In genomic region chr7:112868551-112869465, GRCm38 (mm10) we compare ENCODE assay signal across 8 mouse cellular contexts.
DNase-seq lines count a peak whose midpoint lies in the region; ATAC-seq and TF ChIP-seq lines count a peak whose summit lies in the region.

No protein-coding gene starts in this region.

- H3K9ac ChIP-seq in hindbrain, embryonic 11.5 days (ENCODE audit: low read depth, low read length): no peak overlapping the region
- H3K9ac ChIP-seq in midbrain, embryonic 13.5 days (replicated peaks): no peak overlapping the region

- H3K4me3 ChIP-seq in bone marrow, adult 2 months (replicated peaks; ENCODE audit: control insufficient read depth, low read depth, low read length): no peak overlapping the region
- no peak overlapping the region for H3K4me3 ChIP-seq in hindbrain, embryonic 11.5 days (ENCODE audit: low read depth, low read length)
- H3K4me3 ChIP-seq in left cerebral cortex, adult 2 months: no peak overlapping the region
- H3K4me3 ChIP-seq in midbrain, embryonic 13.5 days (replicated peaks): no peak overlapping the region

- H3K27me3 ChIP-seq in hindbrain, embryonic 11.5 days (ENCODE audit: control insufficient read depth, insufficient read depth, low read length): no peaks in the 10 kb centered on the region
- no peaks in the 10 kb centered on the region for H3K27me3 ChIP-seq in midbrain, embryonic 13.5 days

- peak; percentile 30; the same call in 1 of the 2 replicates for TF ChIP-seq CTCF in bone marrow, adult 2 months (IDR thresholded peaks at IDR 0.05; ENCODE audit: control insufficient read depth, insufficient read depth, low read length)
- peak; percentile 71 for TF ChIP-seq CTCF in left cerebral cortex, adult 2 months (IDR thresholded peaks at IDR 0.05)

- WGBS in bone marrow, adult 2 months: 41% methylated on average over 7 of the region's 8 CpGs
- 48% methylated on average over 8 of the region's 8 CpGs for WGBS in hindbrain, embryonic 11.5 days
- 60% methylated on average over 7 of the region's 8 CpGs for WGBS in midbrain, embryonic 13.5 days

- no peaks in the 10 kb centered on the region for H3K4me1 ChIP-seq in bone marrow, adult 2 months (ENCODE audit: control insufficient read depth, insufficient read depth, low read length)
- no peaks in the 10 kb centered on the region for H3K4me1 ChIP-seq in hindbrain, embryonic 11.5 days (replicated peaks; ENCODE audit: control insufficient read depth, insufficient read depth, low read length)
- H3K4me1 ChIP-seq in midbrain, embryonic 13.5 days (replicated peaks): peaks cover 8% of the 10 kb centered on the region

- TF ChIP-seq POLR2A in bone marrow, adult 2 months (IDR thresholded peaks at IDR 0.05; ENCODE audit: borderline replicate concordance, control insufficient read depth, low read depth, low read length): no peak

- H3K4me2 ChIP-seq in hindbrain, embryonic 11.5 days (replicated peaks; ENCODE audit: low read depth, low read length): no peak overlapping the region
- no peak overlapping the region for H3K4me2 ChIP-seq in midbrain, embryonic 13.5 days (replicated peaks)

- 0 out of 2 replicates have a peak, but pooled peaks have one; percentile 51 for ATAC-seq in erythroblast, adult 5-6 weeks (replicated peaks; ENCODE audit: low FRiP score, poor library complexity, severe bottlenecking)
- ATAC-seq in hindbrain, embryonic 11.5 days (ENCODE audit: low FRiP score): no peak
- peak; percentile 61; the same call in 1 of the 2 replicates for ATAC-seq in midbrain, embryonic 13.5 days

- no peak overlapping the region for H3K27ac ChIP-seq in bone marrow, adult 2 months (ENCODE audit: control insufficient read depth, insufficient read depth, low read depth, low read length, poor library complexity)
- peak overlapping the region; percentile 30; the same call in 1 of the 2 replicates for H3K27ac ChIP-seq in hindbrain, embryonic 11.5 days (ENCODE audit: low read depth, low read length)
- H3K27ac ChIP-seq in left cerebral cortex, adult 2 months: no peak overlapping the region
- H3K27ac ChIP-seq in midbrain, embryonic 13.5 days: peak overlapping the region; percentile 5; the same call in 1 of the 2 replicates

- no peaks in the 10 kb centered on the region for H3K36me3 ChIP-seq in hindbrain, embryonic 11.5 days (ENCODE audit: control insufficient read depth, insufficient read depth, low read length)
- peaks cover 4% of the 10 kb centered on the region; the same call in 1 of the 2 replicates for H3K36me3 ChIP-seq in midbrain, embryonic 13.5 days

- intact Hi-C loops in left cerebral cortex, adult 2 months (cut with DNase I): loop anchor here (1.0 to 5.0 kb wide), 4 partner anchors 192 to 490 kb away; partner anchors contain the start of gene Tead1

- DNase-seq in right cerebral cortex, adult 2 months (ENCODE audit: low spot score in 2 of 2): peak; percentile 56 to 68
- no peak for DNase-seq in right cerebral cortex, postnatal 36 days (ENCODE audit: low spot score in 2 of 2)
- peak; percentile 82 for DNase-seq in hindbrain, embryonic 11.5 days (ENCODE audit: low spot score)
- DNase-seq in left cerebral cortex, adult 2 months (ENCODE audit: extremely low spot score in 1 of 2, low spot score in 2 of 2): peak; percentile 53 to 65
- DNase-seq in spleen, postnatal 4 days (ENCODE audit: low spot score in 2 of 2): no peak

- H3K9me3 ChIP-seq in hindbrain, embryonic 11.5 days (ENCODE audit: control insufficient read depth, low read length): no peaks in the 10 kb centered on the region
- no peaks in the 10 kb centered on the region for H3K9me3 ChIP-seq in midbrain, embryonic 13.5 days

Comparison
In these comparisons a context has a peak if more than half of its experiments do, and no peak if none do; other contexts are left out.
1. DNase-seq: peak in right cerebral cortex, adult 2 months (2 of 2), hindbrain, embryonic 11.5 days (single experiment) and left cerebral cortex, adult 2 months (2 of 2); none in right cerebral cortex, postnatal 36 days (0 of 2) and spleen, postnatal 4 days (0 of 2).
2. H3K27ac ChIP-seq: peak in hindbrain, embryonic 11.5 days (single experiment) and midbrain, embryonic 13.5 days (single experiment); none in bone marrow, adult 2 months (single experiment) and left cerebral cortex, adult 2 months (single experiment).